Mouse (Mus musculus): ENCODE results near the gene Mcm3. TPM values are rescaled to one million over a fixed set of nuclear protein-coding genes. Genes with fewer than 3 reads are reported as not detected.

The Mcm3 gene
- not detected in 2 replicates for polyA plus RNA-seq (2012; ENCODE audit: insufficient read depth, insufficient read length, low replicate concordance, missing spikeins)

- no peak for TF ChIP-seq CTCF (IDR thresholded peaks at IDR 0.05; ENCODE audit: insufficient read depth, low read depth, low read length)
- no peak for TF ChIP-seq POLR2A (IDR thresholded peaks at IDR 0.05; ENCODE audit: insufficient read depth, low read depth, low read length)
- Histone ChIP-seq H3K4me3 (ENCODE audit: insufficient read depth, low read depth, low read length) (peak within 1 kb of the TSS; percentile 60), H3K27ac (ENCODE audit: insufficient read depth, low read depth, low read length) (no peak within 1 kb of the TSS), H3K4me1 (ENCODE audit: control insufficient read depth, insufficient read depth, low read length) (no peaks in the 10 kb centered on the region)
- WGBS, result under 1% methylated on average over 52 of the region's 52 CpGs
These were observed at the start of gene Mcm3 for GRCm38 (mm10) chr1:20819771-20820605. TSS of gene Mcm3 (minus strand) at chr1:20820312.

GRCm38 (mm10) chr1:20868036-20868435 lies 47.9 kb upstream of the Mcm3 start:
- 40% methylated on average over 9 of the region's 9 CpGs for WGBS
- H3K4me3 ChIP-seq (ENCODE audit: insufficient read depth, low read depth, low read length), result no peak overlapping the region
- TF ChIP-seq POLR2A (IDR thresholded peaks at IDR 0.05; ENCODE audit: insufficient read depth, low read depth, low read length), result no peak
- no peak for TF ChIP-seq CTCF (IDR thresholded peaks at IDR 0.05; ENCODE audit: insufficient read depth, low read depth, low read length)
- no peak overlapping the region for H3K27ac ChIP-seq (ENCODE audit: insufficient read depth, low read depth, low read length)
- 0 out of 2 replicates have a peak, but pooled peaks cover 2% of the 10 kb centered on the region for H3K4me1 ChIP-seq (ENCODE audit: control insufficient read depth, insufficient read depth, low read length)

DNA sequence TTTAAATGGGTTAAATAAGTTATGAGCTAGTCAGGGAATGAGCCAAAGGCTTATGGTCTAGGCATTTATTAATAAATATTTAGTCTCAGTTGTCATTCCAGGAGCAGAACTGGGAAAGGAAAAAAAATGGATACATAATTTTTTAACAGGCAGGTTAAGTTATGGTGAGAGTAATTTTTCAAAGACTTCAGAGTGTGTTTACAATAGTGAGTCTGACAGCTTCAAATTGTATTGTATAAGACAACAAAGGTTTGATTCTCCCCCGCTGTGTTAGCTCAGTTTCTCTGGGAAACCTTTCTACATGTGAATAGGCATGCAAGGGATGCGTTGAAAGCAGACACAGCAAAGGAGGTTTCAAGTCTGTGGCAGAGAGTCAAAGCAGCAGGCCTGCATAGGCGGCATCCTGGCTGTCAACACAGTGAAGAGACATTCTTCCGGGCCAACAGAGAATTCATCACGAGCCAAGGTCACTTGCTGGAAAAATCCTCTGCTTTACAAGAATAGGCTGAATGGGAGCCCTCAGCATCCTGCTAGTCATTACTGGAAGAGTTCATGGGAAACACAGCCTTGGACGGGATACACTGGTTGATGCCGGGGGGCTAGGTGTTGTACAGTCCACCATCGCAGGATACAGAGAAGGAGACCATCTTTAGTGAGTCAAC lies 47.3 kb upstream of the Mcm3 start:
- WGBS, result 31% methylated on average over 8 of the region's 8 CpGs
- no peak overlapping the region for H3K27ac ChIP-seq (ENCODE audit: insufficient read depth, low read depth, low read length)
- H3K4me1 ChIP-seq (ENCODE audit: control insufficient read depth, insufficient read depth, low read length), result 0 out of 2 replicates have a peak, but pooled peaks cover 2% of the 10 kb centered on the region
- no peak overlapping the region for H3K4me3 ChIP-seq (ENCODE audit: insufficient read depth, low read depth, low read length)
- no peak for TF ChIP-seq POLR2A (IDR thresholded peaks at IDR 0.05; ENCODE audit: insufficient read depth, low read depth, low read length)
- no peak for TF ChIP-seq CTCF (IDR thresholded peaks at IDR 0.05; ENCODE audit: insufficient read depth, low read depth, low read length)

DNA sequence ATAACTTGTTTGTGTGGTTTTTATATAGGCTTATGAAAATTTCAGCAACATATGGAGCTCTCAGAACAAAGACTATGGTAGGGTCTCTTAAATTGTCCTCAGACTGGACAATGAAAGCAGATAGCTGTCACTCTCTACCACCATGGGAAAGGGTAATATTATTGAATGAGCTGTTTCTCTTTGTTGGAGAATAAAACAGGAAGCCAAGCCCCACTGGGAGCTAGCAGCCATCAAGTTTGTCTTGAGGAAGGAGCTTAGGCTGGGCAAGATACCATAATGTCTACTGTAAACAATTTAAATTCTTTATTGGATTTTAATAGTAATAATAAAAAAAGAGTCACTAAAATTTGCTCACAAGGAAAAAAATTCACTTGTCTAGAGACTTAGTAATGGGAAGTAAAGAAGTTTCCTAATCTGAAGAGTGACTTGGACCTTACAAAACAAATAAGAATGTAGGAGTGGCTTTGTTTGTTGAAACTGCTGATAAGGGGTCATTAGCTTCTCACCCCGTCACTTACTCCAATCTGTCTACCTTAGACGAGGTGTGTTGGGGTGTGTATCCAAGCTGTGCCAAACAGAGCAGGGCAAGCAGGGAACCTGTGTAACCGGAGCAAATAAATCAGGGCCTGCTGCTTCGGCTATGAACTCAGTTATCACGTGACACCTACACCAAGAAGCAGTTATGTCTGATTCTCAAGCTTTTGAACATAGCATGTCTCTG lies 43.5 kb upstream of the Mcm3 start:
- TF ChIP-seq CTCF (IDR thresholded peaks at IDR 0.05; ENCODE audit: insufficient read depth, low read depth, low read length) (no peak), POLR2A (IDR thresholded peaks at IDR 0.05; ENCODE audit: insufficient read depth, low read depth, low read length) (no peak)
- Histone ChIP-seq H3K4me1 (ENCODE audit: control insufficient read depth, insufficient read depth, low read length) (0 out of 2 replicates have a peak, but pooled peaks cover 2% of the 10 kb centered on the region), H3K27ac (ENCODE audit: insufficient read depth, low read depth, low read length) (no peak overlapping the region), H3K4me3 (ENCODE audit: insufficient read depth, low read depth, low read length) (no peak overlapping the region)
- 85% methylated on average over 5 of the region's 5 CpGs for WGBS

GRCm38 (mm10) chr1:20861865-20862264 lies 41.8 kb upstream of the Mcm3 start:
- TF ChIP-seq CTCF (IDR thresholded peaks at IDR 0.05; ENCODE audit: insufficient read depth, low read depth, low read length) (no peak), POLR2A (IDR thresholded peaks at IDR 0.05; ENCODE audit: insufficient read depth, low read depth, low read length) (no peak)
- no peak overlapping the region for H3K27ac ChIP-seq (ENCODE audit: insufficient read depth, low read depth, low read length)

GRCm38 (mm10) chr1:20860775-20861174 lies 40.7 kb upstream of the Mcm3 start:
- TF ChIP-seq CTCF (IDR thresholded peaks at IDR 0.05; ENCODE audit: insufficient read depth, low read depth, low read length), result no peak
- no peak for TF ChIP-seq POLR2A (IDR thresholded peaks at IDR 0.05; ENCODE audit: insufficient read depth, low read depth, low read length)
- no peak overlapping the region for H3K27ac ChIP-seq (ENCODE audit: insufficient read depth, low read depth, low read length)
- H3K4me3 ChIP-seq (ENCODE audit: insufficient read depth, low read depth, low read length), result no peak overlapping the region
- H3K4me1 ChIP-seq (ENCODE audit: control insufficient read depth, insufficient read depth, low read length), result no peaks in the 10 kb centered on the region
- 78% methylated on average over 3 of the region's 3 CpGs for WGBS

More at GRCm38 (mm10) chr1:20861865-20862264, 41.8 kb upstream of the Mcm3 start:
- no peaks in the 10 kb centered on the region for H3K4me1 ChIP-seq (ENCODE audit: control insufficient read depth, insufficient read depth, low read length)
- H3K4me3 ChIP-seq (ENCODE audit: insufficient read depth, low read depth, low read length), result no peak overlapping the region
- WGBS, result 82% methylated on average over 3 of the region's 3 CpGs

- H3K4me1 ChIP-seq (ENCODE audit: control insufficient read depth, insufficient read depth, low read length), result no peaks in the 10 kb centered on the region
- WGBS, result 88% methylated on average over 7 of the region's 7 CpGs
- TF ChIP-seq CTCF (IDR thresholded peaks at IDR 0.05; ENCODE audit: insufficient read depth, low read depth, low read length) (no peak), POLR2A (IDR thresholded peaks at IDR 0.05; ENCODE audit: insufficient read depth, low read depth, low read length) (no peak)
- H3K4me3 ChIP-seq (ENCODE audit: insufficient read depth, low read depth, low read length), result no peak overlapping the region
- H3K27ac ChIP-seq (ENCODE audit: insufficient read depth, low read depth, low read length), result no peak overlapping the region
These were observed 37.1 kb upstream of the Mcm3 start for GRCm38 (mm10) chr1:20856924-20857902.

DNA sequence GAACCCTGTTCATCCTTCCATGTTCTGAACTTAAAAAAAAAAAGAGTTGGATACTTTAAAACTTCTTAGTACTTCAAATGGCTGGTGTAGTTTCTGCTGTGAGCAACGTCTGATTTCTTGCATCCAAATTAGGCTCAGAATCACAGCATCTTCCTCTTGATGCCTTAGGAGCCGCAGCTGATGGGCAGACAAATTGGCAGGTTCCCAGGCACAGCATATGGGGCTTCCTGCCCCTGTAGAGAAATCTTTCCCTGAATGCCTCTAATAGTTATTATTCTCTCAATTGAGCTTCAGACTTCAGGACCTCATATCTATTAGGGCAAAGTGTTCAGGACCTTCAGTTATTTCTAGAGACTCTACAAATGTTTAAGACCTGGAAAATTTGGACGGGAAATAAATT lies 19.8 kb upstream of the Mcm3 start:
- H3K4me3 ChIP-seq (ENCODE audit: insufficient read depth, low read depth, low read length), result no peak overlapping the region
- H3K4me1 ChIP-seq (ENCODE audit: control insufficient read depth, insufficient read depth, low read length), result no peaks in the 10 kb centered on the region
- TF ChIP-seq POLR2A (IDR thresholded peaks at IDR 0.05; ENCODE audit: insufficient read depth, low read depth, low read length) (no peak), CTCF (IDR thresholded peaks at IDR 0.05; ENCODE audit: insufficient read depth, low read depth, low read length) (no peak)
- H3K27ac ChIP-seq (ENCODE audit: insufficient read depth, low read depth, low read length), result no peak overlapping the region
- WGBS, result 51% methylated on average over 3 of the region's 3 CpGs
